Mouse (Mus musculus) WW6 (cell line): ENCODE results near the gene Tmem175.
A peak's percentile ranks its signal among the peaks of the same experiment; 100 is the strongest.

ENCODE experiments used
- DNase-seq: peaks from one replicate; pipeline ENCODE4 v3.0.0-alpha.2; 2013; ENCODE audit warnings: low read depth, low spot score

Tmem175 gene

DNA sequence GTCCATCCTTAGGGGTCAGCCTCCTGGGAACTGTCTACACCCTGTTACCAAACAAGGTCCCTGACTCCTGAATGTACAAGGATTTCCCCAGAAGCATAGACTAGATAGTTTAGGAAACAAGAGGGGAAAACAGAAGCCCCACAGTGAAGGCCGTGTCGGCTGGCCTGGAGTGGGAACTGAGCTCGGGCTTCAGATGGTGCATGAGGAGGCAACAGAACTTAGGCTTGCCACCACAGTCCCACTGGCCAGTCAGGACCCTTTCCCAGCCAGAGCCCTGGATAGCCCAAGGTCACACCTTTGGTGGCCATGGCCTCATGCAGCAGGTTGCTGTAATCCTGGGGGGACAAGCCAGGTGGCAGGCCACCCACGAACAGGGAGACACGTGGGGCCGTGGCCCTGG, 23.8 kb downstream of the Tmem175 start:
- no peak for DNase-seq

DNA sequence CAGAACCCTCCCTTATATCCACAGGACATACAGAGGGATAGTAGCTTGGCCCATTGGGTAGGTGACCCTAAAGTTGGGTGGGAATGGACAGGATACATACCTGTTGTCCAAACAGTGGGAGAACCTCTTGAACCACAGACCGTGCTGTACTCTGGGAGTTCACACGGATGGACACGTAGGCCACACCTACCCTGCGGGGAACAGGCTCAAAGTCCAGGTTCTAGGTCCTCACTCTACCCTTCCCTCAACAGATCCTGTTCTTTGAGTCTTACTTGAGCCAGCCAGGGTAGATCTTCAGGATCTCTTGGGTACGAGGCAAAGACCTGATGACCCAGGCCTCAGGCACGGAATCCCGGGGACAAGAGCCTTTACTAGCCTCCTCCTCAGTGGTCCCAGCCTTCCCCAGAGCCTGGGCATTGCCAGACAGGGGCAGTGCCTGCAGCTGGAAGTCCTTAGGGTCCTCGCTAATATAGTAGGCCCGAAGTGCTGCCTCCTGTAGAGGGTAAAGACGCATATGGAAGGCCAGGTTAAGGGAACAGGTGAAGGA, 24.9 kb downstream of the Tmem175 start:
- DNase-seq: no peak

DNA sequence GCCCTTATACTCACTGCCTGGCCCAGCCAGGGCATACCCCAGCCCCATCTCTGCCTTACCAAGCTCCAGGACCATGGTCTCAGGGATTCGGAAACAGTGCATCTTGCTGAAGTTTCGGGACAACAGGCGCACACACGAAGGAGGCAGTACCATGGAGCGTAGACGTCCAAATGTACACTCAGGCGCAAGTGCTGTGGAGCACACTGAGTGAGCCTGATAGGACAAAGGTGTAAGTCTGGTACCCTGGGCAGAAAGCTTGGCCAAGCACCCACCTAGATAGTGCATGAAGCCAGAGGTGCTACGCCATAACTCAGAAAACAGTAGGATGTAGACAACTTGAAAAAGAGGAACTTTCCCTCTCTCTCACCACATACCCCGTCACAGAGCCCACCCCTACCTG, 25.8 kb downstream of the Tmem175 start:
- no peak for DNase-seq

DNA sequence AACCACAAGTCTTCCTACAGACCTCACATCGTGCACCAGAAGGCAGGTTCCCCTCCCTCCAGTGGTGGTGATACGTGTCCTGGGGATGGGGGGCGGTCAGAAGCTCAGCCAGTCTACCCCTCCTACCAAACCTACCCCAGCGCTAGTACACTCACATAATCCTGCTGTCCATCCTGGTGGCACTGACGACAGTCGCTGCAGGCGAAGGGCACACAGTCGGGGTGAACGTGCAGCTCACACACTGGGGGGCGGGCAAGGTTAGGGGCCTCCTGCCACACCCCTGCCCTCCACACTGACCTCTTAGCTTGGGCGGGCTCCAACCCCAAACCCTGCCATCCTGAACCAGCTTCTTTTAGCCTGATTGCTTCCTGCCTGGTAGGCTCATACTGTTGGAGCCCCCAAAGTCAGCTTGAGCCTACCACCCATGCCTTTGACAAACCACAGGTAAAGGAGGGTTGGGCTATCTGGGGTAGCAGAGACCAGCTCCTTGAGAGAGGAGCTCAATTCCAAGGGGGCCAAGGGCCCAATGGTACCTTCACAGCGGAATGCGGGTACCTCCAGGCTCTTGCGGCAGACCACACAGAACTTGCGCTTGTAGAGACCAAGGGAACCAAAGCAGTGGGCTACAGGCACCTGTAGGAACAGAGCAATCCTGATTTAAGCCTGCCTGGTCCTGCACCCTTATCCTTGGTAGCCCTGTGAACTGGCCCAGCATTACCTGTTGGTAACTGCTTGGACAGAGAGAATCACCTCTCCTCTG, 26.5 kb downstream of the Tmem175 start:
- DNase-seq: no peak

DNA sequence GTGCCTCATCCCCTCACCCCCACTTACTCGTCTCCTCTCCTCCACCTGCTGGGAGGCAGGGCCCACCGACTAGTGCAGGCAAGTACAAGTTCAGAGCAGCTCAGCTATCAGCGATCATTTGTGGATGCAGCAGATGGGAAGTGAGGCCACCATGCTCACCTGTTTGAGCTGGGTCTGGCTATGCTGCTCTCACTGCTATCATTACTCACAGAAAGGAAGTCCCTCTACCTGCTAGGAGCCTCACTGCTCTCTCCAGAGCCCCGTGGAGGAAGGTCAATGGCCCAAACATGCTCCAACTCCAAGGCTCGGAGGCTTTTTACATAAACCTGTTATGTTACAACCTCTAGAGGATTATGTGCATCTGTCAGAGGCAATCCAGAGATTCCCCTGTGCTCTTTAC, 27.8 kb downstream of the Tmem175 start:
- DNase-seq: no peak

DNA sequence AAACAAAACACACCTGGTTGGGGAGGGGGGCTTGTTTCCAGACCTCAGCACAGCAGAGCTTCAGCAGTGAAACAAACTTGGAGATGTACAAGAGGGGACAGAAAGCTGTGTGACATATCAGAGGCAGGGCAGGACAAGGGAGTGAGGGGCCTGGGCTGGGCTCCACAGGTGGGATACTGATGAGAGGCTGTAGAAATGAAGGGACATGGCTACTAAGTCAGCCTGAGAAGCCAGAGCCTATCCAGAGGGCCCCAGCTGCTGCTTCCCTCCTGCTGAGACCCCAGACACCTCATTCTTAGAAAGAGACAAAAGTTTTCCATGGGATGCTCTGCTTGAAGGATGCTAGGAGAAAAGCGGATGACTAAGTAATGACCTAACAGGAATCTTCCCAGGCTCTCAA, 29.0 kb downstream of the Tmem175 start:
- DNase-seq: no peak

DNA sequence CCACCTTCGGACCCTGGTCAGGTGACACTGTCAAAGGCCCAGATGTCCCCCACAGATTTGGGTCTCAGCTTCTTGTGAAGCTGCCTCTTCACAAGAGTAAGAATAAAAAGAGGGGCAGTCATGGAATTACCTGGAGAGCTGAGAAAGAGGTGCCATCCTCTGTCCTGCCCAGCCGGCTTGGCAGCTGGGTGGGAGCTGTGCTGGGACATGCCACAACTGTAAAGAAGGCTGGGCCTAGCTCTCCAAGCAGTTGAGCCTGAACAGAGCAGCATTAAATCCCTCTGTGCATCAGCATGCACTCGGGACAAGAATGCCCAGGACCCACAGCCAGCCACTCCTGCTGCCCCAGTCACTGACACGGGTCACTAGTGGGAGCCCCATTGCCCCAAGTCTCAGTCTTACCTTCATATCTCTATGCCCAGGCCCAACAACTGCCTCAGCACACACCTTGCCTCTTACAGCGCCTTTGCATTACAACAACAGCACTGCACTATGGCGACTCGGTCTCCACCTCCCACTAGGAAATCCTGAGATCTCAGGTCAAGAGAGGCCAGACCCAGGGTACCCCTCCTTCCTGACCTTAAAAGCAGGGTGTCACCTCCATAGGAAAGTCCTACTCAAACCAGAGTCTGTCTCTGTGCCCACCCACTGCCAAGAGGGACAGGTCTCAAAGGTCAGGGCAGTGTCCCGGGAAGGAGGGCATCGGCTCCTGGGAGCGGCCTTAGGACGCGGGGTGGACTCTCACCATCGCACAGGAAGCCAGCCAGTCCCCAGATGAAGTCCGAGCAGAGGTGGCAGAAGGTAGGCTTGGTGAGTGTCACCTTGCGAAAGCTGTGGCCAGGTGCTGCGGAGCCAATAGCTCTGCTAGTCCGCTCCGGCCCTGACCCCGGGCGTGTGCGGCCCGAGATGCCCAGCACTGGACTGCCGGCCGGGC, 30.4 kb downstream of the Tmem175 start, which contains the start of gene Idua:
TSS of gene Idua (plus strand) at position 634 of the 934 bp plus-strand sequence.
- DNase-seq: no peak

DNA sequence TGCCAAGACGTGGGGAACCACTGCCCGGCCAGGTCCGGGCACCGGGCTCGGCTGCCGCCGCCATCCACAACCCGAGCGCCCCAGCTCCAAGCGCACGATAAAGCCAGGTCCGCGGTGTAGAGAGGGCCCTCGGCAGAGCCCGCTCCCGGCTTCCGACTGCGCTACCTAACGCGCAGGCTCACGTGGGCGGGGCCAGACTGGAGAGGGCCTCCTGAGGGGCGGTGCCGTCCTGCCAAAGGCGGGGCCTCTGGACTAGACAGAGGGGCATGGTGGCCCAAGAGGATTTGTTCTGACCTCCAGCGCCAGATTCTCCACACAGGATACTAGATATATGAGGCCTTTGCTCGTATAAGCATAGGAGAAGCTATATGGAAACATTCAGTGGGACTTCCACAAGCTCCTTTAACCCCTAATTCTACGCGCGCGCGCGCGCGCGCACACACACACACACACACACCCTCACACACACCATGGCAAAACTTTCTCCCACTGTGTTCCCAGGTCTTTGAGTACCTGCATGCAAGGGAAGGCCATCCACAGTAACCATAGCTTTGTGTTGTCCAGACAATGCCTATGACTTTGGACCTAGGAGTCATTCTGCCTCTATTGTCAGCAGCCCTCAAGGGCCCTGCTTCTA, 31.2 kb downstream of the Tmem175 start:
- peak; percentile 78 for DNase-seq

DNA sequence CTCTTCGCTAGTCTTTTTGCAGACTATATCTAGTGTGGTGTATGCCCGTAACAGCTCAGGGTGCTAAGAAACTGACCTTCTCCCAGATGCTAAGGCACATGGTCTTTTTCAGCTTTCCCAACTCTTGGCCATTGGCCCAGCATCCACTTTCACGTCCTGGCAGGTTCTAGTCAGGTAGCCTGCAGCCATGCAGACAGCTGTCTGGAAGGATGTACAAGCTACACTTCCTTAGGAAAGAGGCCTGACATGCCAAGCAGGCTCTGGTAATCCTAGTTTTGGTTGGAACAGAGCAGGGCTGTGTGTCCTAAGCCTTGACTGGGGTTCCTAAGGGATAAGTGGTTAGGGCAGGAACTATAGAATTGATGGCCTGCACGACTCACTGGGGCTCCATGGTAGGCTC, 33.2 kb downstream of the Tmem175 start:
- DNase-seq: no peak

DNA sequence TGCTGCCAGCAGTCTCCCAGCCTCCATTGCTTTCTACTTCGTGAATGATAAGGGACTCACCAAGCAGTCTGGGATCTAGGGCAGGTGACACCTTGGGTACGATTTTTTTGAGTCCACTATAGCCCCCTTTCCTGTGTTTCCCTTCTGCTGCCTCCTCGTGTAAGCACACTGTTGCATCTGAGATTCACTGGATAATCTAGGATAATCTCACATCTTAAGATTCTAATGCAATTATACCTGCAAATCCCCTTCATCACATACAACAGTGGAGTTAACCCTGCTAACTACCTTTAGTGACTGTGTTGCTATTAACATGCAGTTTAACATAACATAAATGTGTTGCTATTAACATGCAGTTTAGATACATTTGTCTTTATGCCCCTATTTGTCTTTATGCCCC, 35.5 kb downstream of the Tmem175 start:
- no peak for DNase-seq

DNA sequence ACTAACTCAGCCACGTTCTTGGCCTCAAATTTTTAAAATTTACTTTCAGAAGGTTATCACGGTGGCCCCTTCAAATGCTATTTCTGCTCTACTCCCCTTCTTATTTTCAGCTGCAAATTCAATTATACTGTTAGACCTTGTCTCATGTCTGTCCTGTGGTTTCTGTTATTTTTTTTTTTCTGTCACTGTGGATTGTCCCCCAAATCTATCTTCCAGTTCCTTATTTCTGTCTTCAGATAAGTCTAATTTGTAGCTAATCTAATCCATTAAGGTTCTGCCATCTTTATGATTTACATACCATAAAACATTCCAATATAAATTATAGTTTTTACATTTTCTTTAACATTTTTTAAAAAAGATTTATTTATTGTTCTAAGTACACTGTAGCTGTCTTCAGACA, 37.8 kb downstream of the Tmem175 start:
- no peak for DNase-seq

DNA sequence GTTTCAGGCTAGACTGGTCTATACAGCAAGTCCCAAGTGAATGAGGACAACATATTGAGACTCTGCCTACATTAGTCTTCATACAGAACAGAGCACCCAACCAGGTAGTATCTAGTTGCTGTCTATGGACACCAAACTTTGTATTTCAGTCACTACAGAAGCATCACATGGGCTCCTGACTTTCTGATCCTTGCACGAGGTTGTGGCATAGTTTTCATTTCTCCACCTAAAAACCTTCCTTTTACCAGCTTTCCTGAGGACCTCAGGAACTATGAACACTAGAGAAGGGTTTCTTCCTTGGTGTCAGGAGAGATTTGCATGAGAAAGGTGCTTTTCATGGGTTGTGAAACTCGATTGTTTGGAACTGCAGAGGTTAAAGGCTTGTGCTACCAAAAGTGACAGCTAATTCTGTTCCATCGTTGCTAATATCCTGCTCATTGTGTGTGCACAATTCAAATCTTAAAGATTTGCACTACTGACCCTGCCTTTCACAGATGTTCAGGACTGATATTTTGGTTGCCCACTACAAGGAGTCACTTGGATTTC, 38.9 kb downstream of the Tmem175 start:
- DNase-seq: no peak

DNA sequence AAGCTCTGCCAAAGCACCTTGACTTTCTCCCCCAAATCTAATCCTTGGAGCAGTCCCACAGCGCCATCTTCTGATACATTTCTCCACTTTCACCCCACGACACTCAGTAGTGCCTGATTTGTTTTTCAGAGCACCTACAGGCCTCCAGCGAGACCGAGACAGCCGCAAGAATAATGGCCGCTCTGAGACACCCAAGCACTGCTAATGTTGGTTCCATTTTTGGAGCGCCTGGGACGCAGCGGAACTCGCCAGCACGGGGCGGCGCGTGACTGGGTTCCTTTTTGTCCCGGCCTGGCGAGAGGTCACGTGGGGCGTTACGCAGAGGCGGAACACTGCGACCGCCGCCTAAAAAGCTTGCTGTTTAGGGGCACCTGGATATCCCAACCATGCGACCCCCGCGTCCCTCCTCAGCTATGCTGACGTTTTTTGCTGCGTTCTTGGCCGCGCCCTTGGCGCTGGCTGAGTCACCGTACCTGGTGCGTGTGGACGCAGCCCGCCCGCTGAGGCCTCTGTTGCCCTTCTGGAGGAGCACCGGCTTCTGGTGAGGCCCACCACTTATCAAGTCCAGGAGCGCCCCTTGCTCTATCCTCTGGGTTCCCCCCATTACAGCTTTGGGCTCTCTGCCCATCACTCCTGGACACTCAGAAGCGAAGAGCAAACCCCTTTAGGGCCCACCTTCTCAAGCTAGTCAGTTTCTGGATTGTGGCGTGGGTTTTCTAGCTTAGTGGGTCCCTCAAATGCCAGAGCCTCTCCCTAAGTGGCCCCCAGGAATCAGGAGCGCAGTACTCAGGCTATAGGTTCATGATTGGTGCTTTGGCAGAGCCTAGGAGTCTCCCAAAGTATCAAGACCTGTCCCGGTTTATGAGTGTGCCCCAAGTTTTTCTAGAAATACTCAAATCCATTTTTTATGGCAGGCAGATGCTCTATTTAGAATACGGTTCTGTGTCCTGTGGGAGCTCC, 39.7 kb downstream of the Tmem175 start, which contains the start of gene Dgkq:
TSS of gene Dgkq (minus strand) at position 696 of the 960 bp plus-strand sequence.
- no peak for DNase-seq

DNA sequence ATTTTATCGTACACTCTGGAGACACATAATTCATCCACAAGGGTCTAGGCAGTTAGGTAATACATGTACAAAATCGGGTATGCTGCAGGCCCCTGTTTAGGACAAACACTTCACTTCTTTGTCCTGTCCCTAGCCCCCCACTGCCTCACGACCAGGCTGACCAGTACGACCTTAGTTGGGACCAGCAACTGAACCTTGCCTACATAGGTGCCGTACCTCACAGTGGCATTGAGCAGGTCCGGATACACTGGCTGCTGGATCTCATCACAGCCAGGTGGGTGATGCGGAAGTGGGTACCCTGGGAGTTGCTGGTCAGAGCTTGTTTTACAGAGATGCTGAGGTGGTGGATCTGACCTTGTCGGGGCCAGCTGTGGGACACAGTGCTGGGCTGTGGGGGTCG, 40.4 kb downstream of the Tmem175 start:
- DNase-seq: no peak

DNA sequence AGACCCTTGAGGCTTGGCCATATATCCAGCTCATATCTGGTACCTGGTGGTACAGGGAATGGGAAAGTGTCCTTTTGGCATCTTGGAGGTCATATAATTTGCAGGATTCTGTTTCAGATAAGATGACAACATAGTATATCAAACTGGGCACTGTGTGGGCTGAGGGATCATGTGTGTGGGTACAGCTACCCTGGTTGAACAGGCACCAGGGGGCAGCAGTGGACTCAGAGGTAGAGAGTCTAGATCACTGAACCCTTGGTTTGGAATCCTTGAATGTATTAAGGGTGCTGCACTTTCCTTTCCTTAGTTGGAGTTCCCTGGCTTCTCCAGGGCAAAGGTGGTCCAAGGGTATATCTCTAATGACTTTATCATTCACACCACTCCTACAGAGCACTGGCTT, 41.2 kb downstream of the Tmem175 start:
- no peak for DNase-seq

DNA sequence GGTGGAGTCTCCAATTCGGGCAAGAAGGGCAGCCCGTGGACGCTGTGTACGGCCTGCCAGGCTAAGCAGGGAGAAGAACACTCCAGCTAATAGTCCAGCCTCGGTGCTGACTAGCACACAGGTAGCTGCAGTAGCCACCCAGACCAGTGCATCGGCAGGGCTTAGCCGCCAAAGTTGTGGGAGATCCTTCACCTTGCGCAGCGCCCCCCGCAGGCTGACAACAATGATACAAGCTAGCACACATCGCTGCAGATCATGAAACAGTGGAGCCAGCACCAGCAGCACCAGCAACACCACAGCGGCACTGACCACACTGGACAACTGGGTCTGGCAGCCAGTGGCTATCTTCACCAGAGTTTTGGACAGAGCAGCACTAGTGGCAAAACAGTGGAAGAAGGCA, 42.2 kb downstream of the Tmem175 start:
- no peak for DNase-seq

DNA sequence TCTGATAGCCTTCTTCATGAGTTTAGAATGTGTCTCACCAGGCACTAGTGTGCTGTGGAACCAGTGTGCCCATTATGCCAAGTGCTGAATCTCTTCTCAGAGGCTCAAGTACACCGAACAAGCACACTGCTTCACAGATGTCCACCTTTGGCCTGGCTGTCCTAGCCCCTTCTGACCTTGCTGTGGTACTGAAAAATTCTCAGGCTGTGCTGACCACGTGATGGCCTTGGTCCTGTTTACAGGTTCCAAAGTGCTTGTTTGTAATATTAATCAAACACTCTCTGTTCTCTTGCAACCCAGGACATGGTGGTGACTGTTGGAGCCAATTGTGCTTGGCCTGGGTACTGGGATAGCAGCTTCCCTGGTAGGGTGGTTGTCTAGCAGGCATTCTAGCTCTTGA, 45.1 kb downstream of the Tmem175 start:
- no peak for DNase-seq

DNA sequence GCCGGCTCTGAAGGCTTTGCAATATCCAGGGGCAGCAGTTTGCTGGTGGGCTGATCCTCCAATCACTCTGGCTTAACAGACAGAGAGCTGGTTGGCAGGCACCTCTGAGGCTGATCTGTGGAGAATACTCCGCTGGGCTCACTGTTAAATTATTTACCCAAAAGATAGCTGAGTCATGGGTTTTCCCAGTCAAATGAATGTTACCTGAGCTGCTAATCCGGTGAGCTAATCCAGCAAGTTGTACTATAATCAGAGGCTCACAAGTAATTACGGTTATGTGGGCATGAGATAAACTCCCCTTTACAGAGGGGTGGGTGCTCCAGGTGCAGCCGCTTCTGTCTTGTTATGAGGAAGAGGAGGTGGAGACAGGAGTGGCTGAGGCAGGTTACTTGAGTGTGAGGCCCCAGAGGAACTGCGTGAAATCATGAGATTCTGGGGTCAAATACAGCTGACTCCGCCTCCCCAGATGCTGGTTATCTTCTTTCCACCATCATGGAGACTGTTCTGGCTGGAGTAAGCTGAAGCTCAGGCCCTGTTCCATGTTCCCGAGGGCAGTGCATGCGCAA, 45.8 kb downstream of the Tmem175 start, which contains the start of gene Slc26a1:
TSS of gene Slc26a1 (minus strand) at position 319 of the 566 bp plus-strand sequence.
- DNase-seq: no peak

DNA sequence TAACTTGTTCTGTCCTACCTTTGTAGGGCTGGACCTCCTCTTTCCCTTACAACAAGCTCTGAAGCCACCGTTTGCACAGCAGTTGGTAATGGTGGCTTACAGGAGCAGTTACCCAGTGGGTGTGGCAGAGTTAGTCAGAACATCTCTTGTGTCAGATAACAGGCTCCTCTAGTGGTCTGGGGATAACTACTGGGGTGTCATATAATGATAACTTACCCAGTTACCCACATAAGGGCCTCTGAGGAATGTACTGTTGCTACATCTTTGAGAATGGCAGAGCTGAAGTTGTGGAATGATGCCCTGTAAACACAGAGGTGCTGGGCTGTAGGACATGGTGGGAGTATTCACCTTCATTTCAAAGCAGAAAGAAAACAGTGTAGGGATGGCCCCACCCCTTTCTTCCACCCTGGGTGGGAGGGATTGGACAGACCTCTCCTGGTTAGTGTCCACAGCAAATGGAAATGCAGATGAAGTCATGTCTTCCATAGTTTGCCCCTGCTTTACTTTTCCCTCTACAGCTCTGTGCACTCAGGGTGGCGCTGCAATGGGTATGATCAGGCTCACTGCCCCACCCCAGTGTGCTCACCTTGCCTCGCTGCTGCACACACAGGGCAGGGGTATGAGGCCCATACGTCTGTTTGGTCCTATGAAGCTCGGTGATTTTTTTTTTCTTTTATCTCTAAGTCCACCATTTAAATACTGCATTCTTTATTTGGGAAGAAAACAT, 47.4 kb downstream of the Tmem175 start:
- DNase-seq: no peak
